Mouse (Mus musculus): ENCODE measurements at regions not wholly inside any gene's neighbourhood (a gene's known extent, or its start where the extent isn't known, plus 50 kb on each side); places are given as distances from the start of the nearest gene placed in this dataset.

DNA sequence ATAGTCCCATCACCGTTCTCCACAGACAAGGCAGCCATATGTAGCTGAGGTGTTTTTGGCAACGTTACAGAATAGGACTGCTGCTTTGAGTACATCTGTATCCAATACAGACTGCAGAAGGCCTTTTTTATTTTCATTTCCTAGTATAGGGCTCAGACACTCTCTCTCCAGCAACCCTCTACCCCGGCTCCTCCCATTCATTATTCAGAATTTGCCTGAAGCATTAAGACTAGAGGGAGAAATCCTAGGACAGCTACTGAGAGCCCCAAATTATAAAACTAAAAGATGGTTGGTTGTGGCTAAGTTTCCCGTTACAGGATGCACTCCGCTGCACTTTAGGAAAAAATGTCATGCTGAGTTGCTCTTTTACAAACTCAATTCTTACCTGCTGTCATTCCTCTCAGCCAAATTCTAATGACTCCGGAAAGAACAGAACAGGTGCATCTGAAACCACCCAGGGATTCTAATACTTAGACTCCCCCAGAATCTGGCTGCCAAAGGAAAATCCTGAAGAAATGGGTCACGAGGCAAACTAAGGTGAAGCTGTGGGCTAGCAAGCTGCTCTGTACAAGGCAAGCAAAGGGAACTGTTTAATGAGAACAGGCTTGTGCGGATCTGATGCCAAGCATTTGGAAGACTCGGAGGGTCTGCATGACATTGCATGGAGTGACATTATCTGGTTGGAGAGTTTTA lies 189.1 kb upstream of the Dph6 start:
- TF ChIP-seq CTCF (IDR thresholded peaks at IDR 0.05; ENCODE audit: low read depth) (no peak), EP300 (IDR thresholded peaks at IDR 0.05; ENCODE audit: low read depth) (no peak)

Data from heart, postnatal 0 days (tissue).